Mouse (Mus musculus) adrenal gland, adult 8-10 months (tissue): ENCODE results near the gene Sorbs1. TPM values are rescaled to one million over a fixed set of nuclear protein-coding genes. Genes with fewer than 3 reads are reported as not detected.

Experiments used
- DNase-seq: peaks from one replicate; pipeline ENCODE4 v3.0.0; 2022
- total RNA-seq, 4 experiments: library from RNA; stranded (reverse); gene quantifications; 2 replicates each; pipeline ENCODE4 v1.2.4; 2022

Gene Sorbs1
- total RNA-seq, 4 experiments from 2014 or later = 48.2 to 120 (median 68.1) TPM

GRCm38 (mm10) chr19:40436465-40437200, 76.9 kb downstream of the Sorbs1 start:
- DNase-seq = peak; percentile 71

DNA sequence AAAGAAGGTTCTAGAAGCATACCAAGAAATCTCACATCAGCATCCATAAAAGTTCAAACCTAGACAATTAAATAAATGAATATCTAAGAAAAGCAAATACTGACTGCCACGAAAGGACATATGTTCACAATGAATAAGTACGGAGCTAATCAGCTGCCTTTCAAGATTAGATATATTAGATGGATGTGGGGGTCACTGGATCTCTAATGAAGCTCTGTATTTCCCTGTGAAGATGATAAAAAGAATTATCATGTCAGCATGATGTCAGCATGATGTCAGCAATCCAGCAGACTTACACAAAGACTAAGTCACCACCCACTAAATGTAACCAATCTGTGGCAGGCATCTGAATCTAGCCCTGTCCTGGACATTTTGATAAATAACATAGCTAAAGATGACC, 77.8 kb downstream of the Sorbs1 start:
- no peak for DNase-seq

- DNase-seq = no peak
These were observed 78.5 kb downstream of the Sorbs1 start for GRCm38 (mm10) chr19:40435045-40435444.

- DNase-seq = no peak
These were observed 79.3 kb downstream of the Sorbs1 start for GRCm38 (mm10) chr19:40434042-40434869.

DNA sequence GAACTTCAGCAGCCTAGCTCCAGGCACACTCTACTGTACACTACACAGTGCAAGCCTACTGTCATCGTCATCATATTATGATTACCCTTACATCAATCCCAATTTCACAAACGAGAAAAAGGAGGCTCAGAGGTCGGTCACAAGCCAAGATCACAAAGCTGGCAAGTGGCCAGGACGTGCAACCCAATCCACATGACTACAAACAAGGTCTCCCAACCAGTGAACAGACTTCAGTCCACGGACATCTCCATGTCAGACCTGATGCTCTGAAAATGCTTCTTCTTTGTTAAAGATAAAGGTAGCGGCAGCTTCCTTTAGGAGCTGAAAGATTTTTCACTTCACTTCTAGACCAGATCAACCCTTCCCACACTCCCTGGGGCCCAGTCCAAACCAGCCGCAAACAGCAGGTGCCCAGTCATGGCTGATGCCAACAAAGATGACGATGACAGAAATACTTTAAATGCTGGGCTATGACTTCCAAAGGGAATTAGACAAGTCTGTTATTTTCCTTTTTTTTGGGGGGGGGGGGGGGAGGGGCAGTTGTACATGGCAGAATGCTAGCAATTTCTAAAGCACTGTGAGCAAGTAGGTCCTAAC, 80.2 kb downstream of the Sorbs1 start:
- DNase-seq = no peak

DNA sequence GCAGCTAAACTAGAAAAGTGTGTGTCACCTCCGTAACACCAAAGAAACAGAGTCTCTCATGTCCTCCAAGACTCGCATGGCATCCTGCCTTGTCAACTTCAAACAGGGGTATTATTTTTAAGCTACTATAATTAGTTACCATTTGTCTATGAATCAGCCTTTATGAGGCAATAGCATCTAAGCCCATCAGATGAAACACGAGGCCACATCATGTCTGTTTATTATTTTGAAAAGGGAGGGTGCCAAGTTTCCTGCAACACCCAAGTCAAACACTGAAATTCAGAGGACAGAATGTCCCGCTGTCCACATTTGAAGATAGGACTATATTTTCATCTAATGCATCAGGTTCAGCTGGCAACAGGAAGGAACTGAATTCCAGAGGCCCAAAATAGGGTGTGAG, 81.6 kb downstream of the Sorbs1 start:
- peak; percentile 40 for DNase-seq

- no peak for DNase-seq
These were observed 84.0 kb downstream of the Sorbs1 start for GRCm38 (mm10) chr19:40429572-40429971.

GRCm38 (mm10) chr19:40429169-40429568, 84.4 kb downstream of the Sorbs1 start:
- no peak for DNase-seq

GRCm38 (mm10) chr19:40426103-40426960, 87.2 kb downstream of the Sorbs1 start:
- no peak for DNase-seq

DNA sequence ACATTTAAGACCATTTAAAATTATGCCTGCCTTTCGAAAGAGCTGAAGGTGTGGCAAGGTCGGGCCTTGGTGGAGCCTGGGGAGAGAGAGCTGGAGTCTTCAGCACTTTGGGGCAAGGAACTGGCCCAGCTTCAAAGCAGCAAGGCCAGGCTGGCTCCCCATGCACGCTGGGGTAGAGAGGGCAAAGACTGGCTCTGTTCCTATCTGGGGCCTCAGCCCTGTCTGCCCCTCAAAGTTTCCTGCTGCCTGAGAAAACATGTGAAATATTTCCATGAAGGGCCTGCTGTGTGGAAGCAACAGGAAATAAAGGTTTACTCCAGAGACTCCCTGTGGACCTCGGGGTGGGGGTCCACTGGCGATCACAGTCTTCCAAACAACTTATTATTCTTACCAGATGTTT, 88.3 kb downstream of the Sorbs1 start:
- DNase-seq = no peak

DNA sequence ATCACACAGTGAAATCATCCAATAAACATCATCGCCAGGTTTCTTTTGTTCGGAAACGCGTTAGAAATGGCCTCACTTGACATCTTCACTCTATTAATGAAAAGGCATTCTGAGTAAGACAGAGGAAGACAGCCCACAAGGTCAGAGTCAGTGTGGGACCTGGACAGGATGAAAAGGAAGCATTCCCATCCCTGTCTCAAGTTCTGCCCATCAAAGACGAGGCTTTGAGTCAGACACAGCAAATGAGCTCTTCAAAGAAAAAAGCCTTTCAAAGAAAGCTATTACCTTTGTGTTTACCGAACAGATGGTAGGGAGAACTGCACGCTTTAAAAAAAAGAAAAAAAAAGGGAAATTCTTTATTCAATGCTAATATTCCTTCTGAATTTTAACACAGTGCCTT, 92.5 kb downstream of the Sorbs1 start:
- DNase-seq = no peak

DNA sequence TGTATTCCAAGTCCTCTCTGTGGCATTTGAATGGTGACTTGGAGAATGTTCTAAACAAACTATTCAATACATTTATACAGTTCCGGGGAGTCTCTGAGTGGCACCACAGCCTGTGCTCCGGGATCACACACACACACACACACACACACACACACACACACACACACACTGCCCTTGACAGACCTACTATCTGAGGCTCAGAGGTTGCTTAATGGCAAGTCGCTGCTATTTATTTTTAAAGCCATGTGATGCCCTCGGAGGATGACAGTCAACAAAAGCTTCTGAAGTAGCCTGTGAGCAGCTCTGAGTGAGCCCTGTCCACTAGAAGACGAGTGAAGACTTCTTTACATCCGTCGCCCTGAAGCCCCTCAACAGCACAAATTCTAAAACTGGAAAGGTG, 94.3 kb downstream of the Sorbs1 start:
- DNase-seq = no peak

DNA sequence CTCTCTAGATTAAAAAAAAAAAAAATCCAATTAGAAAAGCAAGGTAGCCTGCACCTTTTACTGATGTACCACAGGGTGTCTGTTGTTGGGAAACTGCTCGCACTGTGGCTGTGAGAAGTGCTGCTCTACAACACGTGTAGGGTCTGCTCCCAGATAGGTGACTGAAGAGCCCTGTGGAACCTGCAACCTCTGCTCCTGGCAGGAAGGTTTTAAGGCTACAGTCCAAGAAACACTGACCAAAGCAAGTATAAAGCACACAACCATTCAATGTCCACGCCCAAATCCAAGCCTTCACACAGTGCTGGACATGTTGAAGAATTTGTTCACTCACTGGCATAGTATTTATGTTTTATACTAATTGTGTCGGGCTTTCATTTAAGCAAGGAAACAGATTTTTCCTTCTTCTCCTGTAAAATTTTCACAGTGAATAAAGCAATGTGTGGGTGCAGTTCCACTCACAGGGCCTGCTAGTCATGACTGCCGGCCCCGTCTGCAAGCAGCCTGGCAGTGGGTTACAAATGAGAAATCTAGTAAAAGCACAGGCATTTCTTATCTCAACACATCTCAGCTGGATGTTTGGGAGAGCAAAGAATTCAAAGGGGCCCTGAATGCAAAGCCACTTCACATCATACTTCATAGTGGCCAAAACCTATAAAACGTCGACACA, 96.3 kb downstream of the Sorbs1 start:
- DNase-seq = no peak

DNA sequence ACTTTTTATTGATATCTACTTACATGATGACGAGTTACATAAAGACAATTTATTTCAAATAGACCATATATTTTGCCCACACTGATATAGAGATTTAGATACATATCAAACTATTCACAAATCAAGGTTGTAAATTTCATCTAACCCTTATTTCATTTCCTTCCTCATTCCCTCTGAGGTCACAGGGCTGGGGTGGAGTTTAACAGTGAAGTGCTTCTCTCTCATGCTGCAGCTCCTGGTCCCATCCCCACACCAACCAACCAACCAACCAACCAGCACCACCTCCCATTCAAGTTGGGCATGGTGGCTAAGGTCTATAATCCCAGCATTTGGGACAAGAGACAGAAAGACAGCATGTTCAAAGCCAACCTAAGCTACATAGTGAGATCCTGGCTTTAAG, 97.9 kb downstream of the Sorbs1 start:
- no peak for DNase-seq

DNA sequence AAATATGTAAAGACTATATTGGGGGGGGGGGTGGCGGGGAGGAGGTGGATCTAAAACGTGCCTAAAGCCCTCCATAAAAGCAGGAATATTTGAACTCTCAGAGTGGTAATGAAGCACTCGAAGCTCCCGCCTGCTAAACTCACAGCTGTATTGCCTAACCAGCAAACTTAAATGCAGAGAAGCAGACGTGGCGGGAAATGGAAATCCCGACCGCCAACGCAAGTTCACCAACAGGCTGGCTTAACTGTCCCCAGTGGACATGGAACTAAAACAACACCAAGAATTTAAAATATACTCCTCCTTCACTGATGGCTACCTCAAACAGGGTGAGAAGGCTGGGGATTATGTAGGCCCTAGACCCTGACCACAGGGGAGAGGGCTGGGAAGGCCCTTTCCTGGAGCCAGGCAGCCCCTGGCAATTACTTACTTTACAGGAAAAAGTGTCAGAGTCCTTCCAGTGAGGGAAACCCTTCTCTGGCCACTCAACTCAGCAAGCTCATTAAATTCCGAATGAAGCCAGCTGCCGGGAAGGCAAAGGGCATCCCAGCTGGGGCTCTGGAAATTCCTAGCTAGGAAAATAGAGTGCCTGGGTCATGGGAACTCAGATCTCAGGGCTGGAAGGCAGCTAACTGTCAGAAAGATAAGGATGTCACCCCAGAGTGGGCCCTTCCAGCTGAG, 98.6 kb downstream of the Sorbs1 start:
- no peak for DNase-seq

- DNase-seq = no peak
These were observed 99.2 kb downstream of the Sorbs1 start for GRCm38 (mm10) chr19:40414386-40414785.

GRCm38 (mm10) chr19:40411379-40411813, 102.2 kb downstream of the Sorbs1 start:
- DNase-seq = no peak

DNA sequence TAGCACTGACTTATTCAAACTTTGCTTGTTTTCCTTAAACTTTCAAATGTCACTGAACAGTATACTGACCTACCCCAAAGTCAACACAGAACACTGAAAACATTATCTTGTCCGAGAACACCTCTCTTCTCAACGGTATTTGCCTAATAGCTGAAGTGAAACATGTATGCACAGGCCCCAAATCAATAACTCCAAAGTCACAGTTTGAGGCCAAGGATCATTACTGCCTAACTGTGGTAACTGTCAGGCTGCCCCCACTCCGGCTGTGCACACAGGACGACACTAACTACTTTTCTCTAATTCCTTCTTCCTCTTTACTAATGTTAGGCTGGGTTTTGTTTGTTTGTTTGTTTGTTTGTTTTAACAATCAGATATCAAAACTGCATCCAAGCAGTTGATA, 103.1 kb downstream of the Sorbs1 start:
- no peak for DNase-seq

GRCm38 (mm10) chr19:40410109-40410508, 103.5 kb downstream of the Sorbs1 start:
- no peak for DNase-seq

DNA sequence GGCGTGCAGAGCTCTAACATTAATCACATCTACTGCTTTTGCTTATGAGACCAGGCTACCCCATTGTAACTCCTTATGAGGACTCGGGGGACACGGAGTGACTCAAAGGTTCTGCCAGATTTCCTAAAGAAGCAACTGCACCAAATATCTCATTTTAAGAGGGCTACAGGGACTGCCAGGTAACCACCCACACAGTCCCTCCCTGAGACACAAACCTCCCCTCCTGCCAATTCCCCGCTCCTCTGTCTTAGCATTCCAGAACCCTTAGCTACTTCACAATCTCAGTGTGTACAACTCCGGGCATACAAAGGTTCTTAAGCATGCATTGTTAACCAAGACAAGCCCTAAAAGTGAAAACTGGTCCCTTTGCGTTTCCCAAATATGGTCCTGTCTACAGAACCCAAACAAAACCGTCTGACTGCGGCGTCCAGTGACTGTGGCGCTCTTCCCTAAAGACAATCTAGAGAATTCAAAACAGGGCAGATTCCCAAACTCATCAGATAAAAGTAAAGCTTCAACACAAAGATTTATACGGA, 104.0 kb downstream of the Sorbs1 start:
- DNase-seq = no peak

- DNase-seq = no peak
These were observed 106.4 kb downstream of the Sorbs1 start for GRCm38 (mm10) chr19:40407186-40407585.
